10 mouse cellular contexts compared by ENCODE assay signal in genomic region chr3:141491951-141492310, GRCm38 (mm10). TPM values are rescaled to one million over a fixed set of nuclear protein-coding genes. Genes with fewer than 3 reads are reported as not detected.
A peak's percentile ranks its signal among the peaks of the same experiment; 100 is the strongest.
DNase-seq lines count a peak whose midpoint lies in the region; ATAC-seq and TF ChIP-seq lines count a peak whose summit lies in the region.
"Had no signal": no experiment of that assay in that cellular context is flagged by ENCODE, and none has a peak within 500 bp of the region (broad histone marks: within the 10 kb centered on the region; RNA-seq: fewer than 3 reads in every experiment).

No protein-coding gene starts in this region.

- intact Hi-C loops in left cerebral cortex, postnatal 36 days (cut with DNase I): no loop called here

- H3K9ac ChIP-seq in embryonic facial prominence, embryonic 14.5 days (ENCODE audit: low read depth, low read length): no peak overlapping the region
- H3K9ac ChIP-seq in midbrain, embryonic 11.5 days (ENCODE audit: low read length): no peak overlapping the region
- H3K9ac ChIP-seq: midbrain, embryonic 12.5 days had no signal

- H3K4me2 ChIP-seq in embryonic facial prominence, embryonic 14.5 days (ENCODE audit: low read depth, low read length): peak overlapping the region; percentile 21; the same call in 1 of the 2 replicates
- no peak overlapping the region for H3K4me2 ChIP-seq in midbrain, embryonic 11.5 days
- H3K4me2 ChIP-seq: midbrain, embryonic 12.5 days had no signal

- peaks cover 15% of the 10 kb centered on the region; the same call in 1 of the 2 replicates for H3K4me1 ChIP-seq in embryonic facial prominence, embryonic 14.5 days (ENCODE audit: control insufficient read depth, insufficient read depth, low read length)
- H3K4me1 ChIP-seq in midbrain, embryonic 11.5 days (ENCODE audit: control insufficient read depth, insufficient read depth, low read length): peaks cover 4% of the 10 kb centered on the region; the same call in 1 of the 2 replicates

- DNase-seq in layer of hippocampus, adult 2 months (ENCODE audit: low spot score in 2 of 2): no peak
- no peak for DNase-seq in layer of hippocampus, adult 9-10 months (ENCODE audit: low spot score)
- DNase-seq in embryonic facial prominence, embryonic 14.5 days (ENCODE audit: low spot score): no peak
- peak; percentile 47 for DNase-seq in heart, postnatal 4 days
- no peak for DNase-seq in left cerebral cortex, postnatal 36 days (ENCODE audit: low spot score in 2 of 2)
- no peak for DNase-seq in midbrain, embryonic 11.5 days (ENCODE audit: low spot score, missing footprints)

- 9% methylated on average over 2 of the region's 2 CpGs for WGBS in embryonic facial prominence, embryonic 14.5 days
- 71% methylated on average over 2 of the region's 2 CpGs for WGBS in midbrain, embryonic 11.5 days

- H3K27me3 ChIP-seq in embryonic facial prominence, embryonic 14.5 days (replicated peaks; ENCODE audit: control insufficient read depth, insufficient read depth, low read length): no peaks in the 10 kb centered on the region
- no peaks in the 10 kb centered on the region for H3K27me3 ChIP-seq in midbrain, embryonic 11.5 days (ENCODE audit: control insufficient read depth, insufficient read depth, low read length)
- H3K27me3 ChIP-seq: midbrain, embryonic 12.5 days had no signal

- H3K4me3 ChIP-seq in layer of hippocampus, adult 2 months: no peak overlapping the region
- no peak overlapping the region for H3K4me3 ChIP-seq in embryonic facial prominence, embryonic 14.5 days (ENCODE audit: low read depth, low read length)
- no peak overlapping the region for H3K4me3 ChIP-seq in midbrain, embryonic 11.5 days (ENCODE audit: low read depth, low read length)
- H3K4me3 ChIP-seq: left cerebral cortex, adult 2 months; midbrain, embryonic 12.5 days had no signal

- ATAC-seq in embryonic facial prominence, embryonic 14.5 days (ENCODE audit: low read depth): peak; percentile 41; the same call in 1 of the 2 replicates
- peak; percentile 92 for ATAC-seq in megakaryocyte progenitor cell, adult 5-6 weeks (replicated peaks; ENCODE audit: poor library complexity)
- no peak for ATAC-seq in midbrain, embryonic 11.5 days (ENCODE audit: low FRiP score)

- H3K36me3 ChIP-seq in embryonic facial prominence, embryonic 14.5 days (ENCODE audit: control insufficient read depth, insufficient read depth, low read length): no peaks in the 10 kb centered on the region
- no peaks in the 10 kb centered on the region for H3K36me3 ChIP-seq in midbrain, embryonic 11.5 days (ENCODE audit: control insufficient read depth, insufficient read depth, low read length)
- H3K36me3 ChIP-seq: midbrain, embryonic 12.5 days had no signal

- no peak for TF ChIP-seq CTCF in layer of hippocampus, adult 2 months (conservative IDR thresholded peaks at IDR 0.05)

- peak overlapping the region; percentile 48; the same call in 1 of the 2 replicates for H3K27ac ChIP-seq in layer of hippocampus, adult 2 months
- H3K27ac ChIP-seq in embryonic facial prominence, embryonic 14.5 days (replicated peaks; ENCODE audit: low read depth, low read length): peak overlapping the region; percentile 71
- H3K27ac ChIP-seq in midbrain, embryonic 11.5 days (ENCODE audit: low read depth, low read length): no peak overlapping the region
- H3K27ac ChIP-seq: left cerebral cortex, adult 2 months had no signal

- no peaks in the 10 kb centered on the region for H3K9me3 ChIP-seq in embryonic facial prominence, embryonic 14.5 days (ENCODE audit: control insufficient read depth, low read length)
- H3K9me3 ChIP-seq in midbrain, embryonic 11.5 days (ENCODE audit: control insufficient read depth, low read length): no peaks in the 10 kb centered on the region
- H3K9me3 ChIP-seq: midbrain, embryonic 12.5 days had no signal

RNA-seq across cellular contexts. Expression of gene Unc5c, which starts 26.9 kb away (rescaled TPM):
- total RNA-seq in layer of hippocampus, adult 2 months (2021): 10 to 100 TPM; 45.5 to 45.8 TPM
- 7.5 and 9.7 TPM in 2 replicates for polyA plus RNA-seq in embryonic facial prominence, embryonic 14.5 days (2014; fragmentation: Nextera tagmentation; extraction: Ambion mirVana)
- 1 to 10 TPM in 1 of 2 experiments, under 1 TPM in 1; 0.86 to 1.1 TPM for total RNA-seq in heart, postnatal 4 days (2021)
- total RNA-seq in megakaryocyte progenitor cell, adult 5-6 weeks (2015): not detected in 2 replicates
- total RNA-seq in megakaryocyte progenitor cell, adult 5-6 weeks (2017): not detected in 2 replicates
- 10 to 100 TPM; 27.3 to 38.5 TPM for total RNA-seq in left cerebral cortex, postnatal 36 days (2021)
- polyA plus RNA-seq in midbrain, embryonic 11.5 days (2014; fragmentation: Nextera tagmentation; extraction: Ambion mirVana): 8.2 and 8.9 TPM in 2 replicates
- total RNA-seq: MEL had no signal

Comparison
In these comparisons a context has a peak if more than half of its experiments do, and no peak if none do; other contexts are left out.
1. RNA of gene Unc5c, which starts 26.9 kb away (total RNA-seq): 45.5 to 45.8 TPM in layer of hippocampus, adult 2 months and 27.3 to 38.5 TPM in left cerebral cortex, postnatal 36 days; 0.86 to 1.1 TPM in heart, postnatal 4 days and not detected in megakaryocyte progenitor cell, adult 5-6 weeks; every median in the first group is over 10 times any median in the second.